16 mouse cellular contexts compared by ENCODE assay signal in the genomic region with DNA sequence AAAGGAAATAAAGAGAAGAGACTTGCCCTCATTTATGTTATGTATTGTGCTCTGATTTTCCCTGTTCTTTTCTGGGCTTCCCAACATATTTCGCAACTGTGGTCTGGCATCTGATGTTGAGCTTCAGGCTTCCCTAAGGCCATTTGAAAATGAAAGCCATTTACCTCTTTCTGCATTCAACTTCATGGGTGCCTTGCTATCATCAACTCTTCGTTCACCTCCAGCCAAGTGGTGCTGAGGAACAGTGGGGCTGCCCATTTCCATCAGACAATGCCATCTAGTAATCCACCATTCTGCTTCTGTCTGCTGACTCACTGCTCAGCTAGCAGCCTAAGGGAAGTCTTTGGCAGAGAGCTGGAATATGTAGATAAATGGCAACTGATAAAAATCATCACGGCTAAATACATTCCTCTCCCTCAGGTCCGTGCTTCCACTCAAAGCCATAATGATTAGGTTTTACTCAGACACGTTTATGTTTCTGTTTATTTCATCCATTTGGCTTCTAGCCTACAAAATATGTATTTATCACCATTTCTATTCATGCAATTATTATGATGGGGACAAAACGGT.
"Had no signal": no experiment of that assay in that cellular context is flagged by ENCODE, and none has a peak within 500 bp of the region (broad histone marks: within the 10 kb centered on the region; RNA-seq: fewer than 3 reads in every experiment).

No protein-coding gene starts in this region.

- H3K36me3 ChIP-seq: kidney, embryonic 15.5 days; liver, embryonic 13.5 days; midbrain, embryonic 12.5 days; midbrain, embryonic 15.5 days; stomach, embryonic 15.5 days had no signal

- H3K4me3 ChIP-seq: kidney, embryonic 15.5 days; left cerebral cortex, adult 2 months; liver, embryonic 13.5 days; midbrain, embryonic 12.5 days; midbrain, embryonic 15.5 days; stomach, embryonic 15.5 days had no signal

- ATAC-seq: midbrain, embryonic 15.5 days had no signal

- H3K9me3 ChIP-seq: kidney, embryonic 15.5 days; liver, embryonic 13.5 days; midbrain, embryonic 12.5 days; midbrain, embryonic 15.5 days; stomach, embryonic 15.5 days had no signal

- H3K4me2 ChIP-seq: kidney, embryonic 15.5 days; liver, embryonic 13.5 days; midbrain, embryonic 12.5 days; midbrain, embryonic 15.5 days; stomach, embryonic 15.5 days had no signal

- H3K27ac ChIP-seq: kidney, embryonic 15.5 days; left cerebral cortex, adult 2 months; liver, embryonic 13.5 days; macrophage; midbrain, embryonic 12.5 days; midbrain, embryonic 15.5 days; stomach, embryonic 15.5 days had no signal

- DNase-seq: kidney, adult 8-10 months; kidney, postnatal 10 days; kidney, postnatal 36 days; layer of hippocampus, postnatal 36 days; liver, embryonic 13.5 days; lung, adult 2 months; retina, postnatal 1 day; right cerebral cortex, postnatal 25 days; spleen, adult 18-20 months; thymus, postnatal 36 days had no signal

- H3K4me1 ChIP-seq: kidney, embryonic 15.5 days; liver, embryonic 13.5 days; midbrain, embryonic 12.5 days; midbrain, embryonic 15.5 days; stomach, embryonic 15.5 days had no signal

- H3K27me3 ChIP-seq: kidney, embryonic 15.5 days; liver, embryonic 13.5 days; midbrain, embryonic 12.5 days; midbrain, embryonic 15.5 days; stomach, embryonic 15.5 days had no signal

- H3K9ac ChIP-seq: kidney, embryonic 15.5 days; liver, embryonic 13.5 days; midbrain, embryonic 12.5 days; midbrain, embryonic 15.5 days; stomach, embryonic 15.5 days had no signal
